Mouse (Mus musculus) hindbrain, embryonic 13.5 days (tissue): ENCODE data around the gene 4933428G20Rik. TPM values are rescaled to one million over a fixed set of nuclear protein-coding genes. Genes with fewer than 3 reads are reported as not detected.

Experiments
- ATAC-seq: fragments of 200-750 bp; cut with Nextera tagmentation; 2 replicates; pipeline ENCODE4 v1.8.0; 2017; ENCODE audit warnings: moderate TSS enrichment; ENCODE audit not compliant: low FRiP score
- H3K27ac ChIP-seq: fragments of 300-500 bp; sonication (generic); 2 replicates; pipeline ENCODE4 v1.5.1; 2015; ENCODE audit warnings: inconsistent platforms, mild to moderate bottlenecking, moderate library complexity
- H3K27me3 ChIP-seq: fragments of 300-500 bp; sonication (generic); 2 replicates; pipeline ENCODE4 v1.6.1; 2015; ENCODE audit warnings: mild to moderate bottlenecking, inconsistent platforms
- H3K36me3 ChIP-seq: fragments of 300-500 bp; sonication (generic); 2 replicates; pipeline ENCODE4 v1.6.1; 2015; ENCODE audit warnings: mild to moderate bottlenecking, inconsistent platforms
- H3K4me1 ChIP-seq: fragments of 300-500 bp; sonication (generic); replicated peaks from 2 replicates; pipeline ENCODE4 v1.6.1; 2015; ENCODE audit warnings: inconsistent platforms
- H3K4me2 ChIP-seq: fragments of 300-500 bp; sonication (generic); 2 replicates; pipeline ENCODE4 v1.6.1; 2015; ENCODE audit warnings: inconsistent platforms, mild to moderate bottlenecking, moderate library complexity
- H3K4me3 ChIP-seq: fragments of 300-500 bp; sonication (generic); 2 replicates; pipeline ENCODE4 v1.5.1; 2015; ENCODE audit warnings: mild to moderate bottlenecking, inconsistent platforms
- H3K9ac ChIP-seq: fragments of 300-500 bp; sonication (generic); 2 replicates; pipeline ENCODE4 v1.6.1; 2015; ENCODE audit warnings: mild to moderate bottlenecking, inconsistent platforms
- H3K9me3 ChIP-seq: fragments of 300-500 bp; sonication (generic); 2 replicates; pipeline ENCODE4 v1.6.1; 2016; ENCODE audit warnings: inconsistent platforms
- WGBS: fragments of 180-500 bp; shearing (Covaris S2); methylation state at CpG from one replicate; pipeline ENCODE4 v1.1.7; 2015; 5-methylcytosine and 5-hydroxymethylcytosine counted together
- polyA plus RNA-seq: library from polyadenylated mRNA; unstranded; fragments of >200 nt; fragmentation: Nextera tagmentation; extraction: Ambion mirVana; gene quantifications from 2 replicates; pipeline ENCODE4 v1.2.1, GENCODE M21; 2015

4933428G20Rik gene
- polyA plus RNA-seq = 0.96 and 1.2 TPM in 2 replicates

DNA sequence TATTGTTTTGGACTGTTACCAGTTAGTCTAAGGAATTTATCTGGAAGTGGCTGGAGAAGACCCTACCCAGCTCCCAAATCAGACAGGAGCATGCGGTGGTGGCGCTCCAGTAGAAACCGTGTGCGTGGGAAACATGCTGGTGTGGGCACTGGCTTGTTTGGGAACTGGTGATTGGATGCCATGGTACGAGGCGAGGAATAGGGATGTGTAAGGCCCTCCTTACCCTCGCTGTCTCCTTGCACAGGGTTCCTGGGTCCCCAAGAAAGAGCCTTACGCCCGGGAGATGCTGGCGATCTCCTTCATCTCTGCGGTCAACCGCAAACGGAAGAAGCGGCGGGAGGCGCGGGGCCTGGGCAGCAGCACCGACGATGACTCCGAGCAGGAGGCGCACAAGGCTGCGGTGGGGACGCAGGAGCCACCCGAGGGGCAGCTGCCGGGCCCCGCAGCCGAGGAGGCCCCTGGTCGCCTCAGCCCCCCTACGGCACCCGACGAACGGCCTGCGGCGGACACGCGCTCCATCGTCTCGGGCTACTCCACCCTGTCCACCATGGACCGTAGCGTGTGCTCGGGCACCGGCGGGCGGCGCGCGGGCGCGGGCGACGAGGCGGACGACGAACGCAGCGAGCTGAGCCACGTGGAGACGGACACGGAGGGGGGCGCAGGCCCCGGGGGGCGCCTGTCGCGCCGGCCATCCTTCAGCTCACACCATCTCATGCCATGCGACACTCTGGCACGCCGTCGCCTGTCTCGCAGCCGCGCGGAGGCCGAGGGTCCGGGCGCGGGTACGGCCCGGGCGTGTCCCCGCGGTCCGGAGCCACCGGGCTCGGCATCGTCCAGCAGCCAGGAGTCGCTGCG is at the start of gene 4933428G20Rik:
Gene 4933428G20Rik (minus strand): TSS at position 476 of the 855 bp plus-strand sequence.
- Histone ChIP-seq H3K4me3 (peak within 1 kb of the TSS; percentile 40), H3K4me2 (peak within 1 kb of the TSS; percentile 62), H3K9ac (peak within 1 kb of the TSS; percentile 68), H3K27me3 (peaks cover 65% of the 10 kb centered on the region), H3K27ac (no peak within 1 kb of the TSS), H3K36me3 (peaks cover 22% of the 10 kb centered on the region), H3K9me3 (no peaks in the 10 kb centered on the region), H3K4me1 (peaks cover 17% of the 10 kb centered on the region)
- WGBS = 16% methylated on average over 55 of the region's 88 CpGs
- ATAC-seq = peak; percentile 40; the same call in 1 of the 2 replicates

DNA sequence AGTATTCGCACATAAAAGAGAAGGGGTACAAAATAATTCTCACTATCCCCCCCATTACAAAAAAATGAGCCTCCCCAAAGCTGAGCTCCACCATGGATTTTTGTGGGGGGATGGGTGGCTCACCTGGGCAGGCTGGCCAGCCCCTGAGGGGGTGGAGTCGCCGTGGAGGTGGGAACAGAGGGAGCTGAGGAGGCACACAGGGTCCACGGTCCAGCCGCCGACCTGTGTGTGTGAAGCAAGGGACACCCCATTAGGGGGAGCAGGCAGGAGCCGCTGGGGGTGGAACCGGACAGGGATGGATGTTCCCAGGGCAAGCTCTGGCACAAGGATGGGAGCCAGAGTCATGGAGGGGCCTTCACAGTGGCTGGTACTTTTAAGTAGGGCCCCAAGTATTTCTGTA is 48.6 kb upstream of the 4933428G20Rik start:
- H3K27me3 ChIP-seq = peaks cover 84% of the 10 kb centered on the region
- 63% methylated on average over 8 of the region's 8 CpGs for WGBS

DNA sequence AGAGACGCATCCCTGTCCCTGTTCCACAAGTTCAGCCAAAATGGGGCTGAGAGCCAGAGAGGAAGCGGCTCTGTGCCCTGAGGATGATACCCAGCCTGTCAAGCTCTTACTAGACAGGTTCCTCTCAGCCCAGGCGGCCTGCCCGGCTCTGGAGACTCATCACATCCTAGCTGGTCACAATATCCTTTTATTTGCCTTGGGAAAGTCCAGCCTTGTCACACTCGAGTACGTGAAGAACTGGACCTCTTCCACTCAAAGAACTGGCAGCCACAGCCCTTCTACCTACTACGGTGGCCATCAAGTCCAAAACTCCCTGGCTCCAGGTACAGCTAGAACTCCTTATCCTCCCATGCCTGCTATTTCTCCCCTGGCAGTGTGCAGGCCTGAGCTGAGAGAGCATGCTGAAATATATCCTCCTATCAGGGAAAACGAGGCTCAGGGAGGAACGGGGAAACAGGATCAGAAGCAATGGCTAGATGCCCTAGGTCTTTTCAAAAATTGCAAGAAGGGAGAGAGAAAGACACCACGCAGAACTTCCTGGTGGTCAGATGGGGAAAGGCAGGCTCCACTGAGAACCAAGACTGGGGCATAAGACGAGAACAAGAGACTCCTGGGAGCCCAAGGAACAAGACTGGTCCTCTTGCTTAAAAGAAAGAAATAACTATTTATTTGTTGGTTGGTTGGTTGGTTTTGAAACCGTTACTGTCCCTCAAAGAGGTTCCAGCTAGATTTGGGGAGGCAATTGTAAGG is 48.0 kb upstream of the 4933428G20Rik start:
- H3K9me3 ChIP-seq = no peaks in the 10 kb centered on the region
- peaks cover 54% of the 10 kb centered on the region for H3K4me1 ChIP-seq
- peaks cover 84% of the 10 kb centered on the region for H3K27me3 ChIP-seq
- H3K36me3 ChIP-seq = peaks cover 8% of the 10 kb centered on the region; the same call in 1 of the 2 replicates
- peak overlapping the region; percentile 51; the same call in 1 of the 2 replicates for H3K4me3 ChIP-seq
- H3K27ac ChIP-seq = no peak overlapping the region
- WGBS = 70% methylated on average over 12 of the region's 12 CpGs
- no peak overlapping the region for H3K4me2 ChIP-seq
- no peak for ATAC-seq
- H3K9ac ChIP-seq = no peak overlapping the region

More for the DNA sequence above, 48.6 kb upstream of the 4933428G20Rik start:
- H3K4me2 ChIP-seq = no peak overlapping the region
- 0 out of 2 replicates have a peak overlapping the region, but pooled peaks have one; percentile 0 for H3K9ac ChIP-seq
- H3K36me3 ChIP-seq = peaks cover 8% of the 10 kb centered on the region; the same call in 1 of the 2 replicates
- H3K4me3 ChIP-seq = no peak overlapping the region
- no peak for ATAC-seq
- no peaks in the 10 kb centered on the region for H3K9me3 ChIP-seq
- no peak overlapping the region for H3K27ac ChIP-seq
- H3K4me1 ChIP-seq = peaks cover 49% of the 10 kb centered on the region

DNA sequence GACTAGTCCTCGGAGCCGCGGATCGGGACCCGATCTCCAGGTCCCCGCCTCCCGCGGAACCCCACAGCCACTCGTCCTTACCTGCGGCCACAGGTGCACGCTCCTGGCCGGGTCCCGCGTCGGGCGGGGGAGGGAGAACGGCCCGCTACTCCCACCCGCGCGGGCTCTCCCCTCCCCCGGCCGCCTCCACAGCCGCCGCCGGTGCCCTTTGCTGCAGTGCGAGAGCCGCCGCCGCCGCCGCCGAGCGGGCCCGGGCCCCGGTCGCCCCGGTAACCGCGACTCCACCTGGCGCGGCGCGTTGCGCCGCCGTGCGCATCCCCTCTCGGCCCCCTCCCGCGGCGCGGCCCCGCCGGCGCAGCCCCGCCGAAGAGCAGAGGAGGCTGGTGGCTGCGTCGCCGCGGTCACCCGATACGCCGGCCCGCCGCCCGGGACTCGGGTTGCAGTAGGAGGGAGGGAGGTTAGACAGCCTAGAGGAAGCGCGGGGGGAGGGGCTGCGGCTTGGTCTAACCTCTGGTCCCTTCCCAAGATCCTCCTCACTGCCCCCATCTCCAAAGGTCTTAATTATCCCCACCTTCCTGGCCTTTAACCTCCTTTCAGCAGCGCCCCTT is 46.8 kb upstream of the 4933428G20Rik start:
- peak; percentile 43; the same call in 1 of the 2 replicates for ATAC-seq
- peaks cover 82% of the 10 kb centered on the region for H3K27me3 ChIP-seq
- no peaks in the 10 kb centered on the region for H3K9me3 ChIP-seq
- H3K9ac ChIP-seq = peak overlapping the region; percentile 75
- H3K4me2 ChIP-seq = peak overlapping the region; percentile 95
- peaks cover 52% of the 10 kb centered on the region for H3K4me1 ChIP-seq
- under 1% methylated on average over 40 of the region's 73 CpGs for WGBS
- peak overlapping the region; percentile 51 for H3K4me3 ChIP-seq
- peaks cover 12% of the 10 kb centered on the region; the same call in 1 of the 2 replicates for H3K36me3 ChIP-seq
- no peak overlapping the region for H3K27ac ChIP-seq

DNA sequence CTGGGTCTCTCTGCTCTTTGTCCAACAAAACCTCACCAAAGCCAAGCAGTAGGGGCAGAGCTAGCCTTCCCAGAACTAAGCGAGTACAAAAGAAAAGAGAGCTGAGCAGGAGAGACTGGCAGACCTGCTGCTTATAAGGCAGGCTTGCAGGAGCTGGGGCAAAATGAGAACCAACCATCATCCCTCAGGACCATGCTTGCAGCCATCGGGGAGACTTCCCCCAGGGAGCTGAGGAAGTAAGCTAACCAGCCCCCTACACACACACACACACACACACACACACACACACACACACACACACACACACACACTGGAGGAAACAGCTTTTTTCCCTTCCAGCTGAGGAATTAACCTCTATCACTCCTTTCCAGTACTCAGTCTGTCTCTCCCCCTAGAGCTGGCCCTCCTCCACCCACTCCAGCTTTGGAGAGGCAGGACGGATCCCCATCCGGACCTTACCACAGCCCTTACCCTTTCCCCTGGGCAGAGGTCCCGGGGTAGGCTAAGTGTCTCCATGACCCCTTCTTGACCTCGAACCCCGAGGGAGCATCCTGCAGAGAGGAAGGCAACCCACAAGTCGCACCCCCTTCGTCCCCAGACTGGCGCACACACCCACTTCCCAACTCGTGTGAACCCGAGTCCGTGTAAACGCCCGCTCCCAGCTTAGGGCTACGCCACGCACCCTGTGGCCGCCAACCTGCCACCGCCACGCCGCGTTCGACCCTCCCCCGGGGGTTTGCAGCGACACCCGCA is 45.8 kb upstream of the 4933428G20Rik start:
- Histone ChIP-seq H3K4me1 (peaks cover 52% of the 10 kb centered on the region), H3K9me3 (no peaks in the 10 kb centered on the region), H3K27ac (no peak overlapping the region), H3K4me2 (peak overlapping the region; percentile 95), H3K9ac (peak overlapping the region; percentile 75), H3K27me3 (peaks cover 81% of the 10 kb centered on the region), H3K36me3 (peaks cover 16% of the 10 kb centered on the region; the same call in 1 of the 2 replicates), H3K4me3 (peak overlapping the region; percentile 51)
- no peak for ATAC-seq
- WGBS = 6% methylated on average over 25 of the region's 26 CpGs

DNA sequence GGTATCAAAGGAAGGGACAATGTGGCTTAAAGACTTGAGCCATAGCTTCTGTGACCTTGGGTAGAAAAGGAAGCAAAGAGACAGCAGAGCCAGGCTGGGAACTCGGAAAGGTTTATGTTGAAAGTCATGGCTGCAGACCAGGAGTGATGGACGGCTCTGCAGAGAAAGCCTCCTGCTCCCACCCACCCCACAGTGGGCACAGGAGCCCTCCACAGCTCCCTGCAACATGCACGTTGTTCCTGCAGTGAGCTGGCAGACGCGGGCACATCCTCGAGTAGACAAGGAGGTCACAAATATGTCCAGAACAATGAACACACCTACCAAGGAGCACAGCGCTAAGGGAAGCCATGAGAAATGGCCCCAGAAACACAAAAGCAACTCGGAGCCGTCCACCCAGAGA is 43.7 kb upstream of the 4933428G20Rik start:
- H3K27ac ChIP-seq = no peak overlapping the region
- H3K9ac ChIP-seq = no peak overlapping the region
- no peak overlapping the region for H3K4me2 ChIP-seq
- peaks cover 10% of the 10 kb centered on the region; the same call in 1 of the 2 replicates for H3K36me3 ChIP-seq
- no peaks in the 10 kb centered on the region for H3K9me3 ChIP-seq
- no peak overlapping the region for H3K4me3 ChIP-seq
- H3K27me3 ChIP-seq = peaks cover 67% of the 10 kb centered on the region
- peaks cover 68% of the 10 kb centered on the region for H3K4me1 ChIP-seq
- no peak for ATAC-seq
- WGBS = 83% methylated on average over 9 of the region's 9 CpGs

DNA sequence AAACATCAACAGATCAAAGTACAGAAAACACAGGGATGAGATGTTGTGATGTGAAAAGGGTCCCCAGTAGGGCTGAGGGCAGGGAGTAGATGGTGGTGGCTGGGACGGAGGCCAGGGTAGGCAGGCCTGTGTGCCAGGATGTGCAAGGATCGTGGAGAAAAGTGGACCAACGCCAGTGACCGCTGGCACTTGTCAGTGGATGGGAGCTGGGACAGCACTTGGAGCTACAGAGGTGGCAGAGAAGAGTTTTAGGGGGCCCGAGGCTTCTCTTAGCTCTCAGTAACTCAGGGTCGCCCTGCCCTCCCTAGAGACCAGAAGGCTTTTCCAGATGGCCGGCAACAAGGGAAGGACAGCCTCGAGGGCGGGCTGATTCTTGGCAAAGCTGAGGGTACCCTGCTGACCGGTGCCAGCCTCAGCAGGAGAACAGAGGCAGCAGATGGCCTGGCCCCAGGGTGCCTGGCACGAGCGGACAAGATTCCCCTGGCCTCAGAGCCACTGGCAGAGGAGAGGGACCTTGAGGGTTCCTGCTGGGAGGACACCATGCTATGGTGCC is 43.1 kb upstream of the 4933428G20Rik start:
- WGBS = 42% methylated on average over 12 of the region's 12 CpGs
- H3K27me3 ChIP-seq = peaks cover 67% of the 10 kb centered on the region
- no peak overlapping the region for H3K4me2 ChIP-seq
- H3K9me3 ChIP-seq = no peaks in the 10 kb centered on the region
- peaks cover 68% of the 10 kb centered on the region for H3K4me1 ChIP-seq
- ATAC-seq = no peak
- H3K9ac ChIP-seq = peak overlapping the region; percentile 2; the same call in 1 of the 2 replicates
- H3K4me3 ChIP-seq = no peak overlapping the region
- H3K36me3 ChIP-seq = peaks cover 13% of the 10 kb centered on the region
- peak overlapping the region; percentile 62 for H3K27ac ChIP-seq

DNA sequence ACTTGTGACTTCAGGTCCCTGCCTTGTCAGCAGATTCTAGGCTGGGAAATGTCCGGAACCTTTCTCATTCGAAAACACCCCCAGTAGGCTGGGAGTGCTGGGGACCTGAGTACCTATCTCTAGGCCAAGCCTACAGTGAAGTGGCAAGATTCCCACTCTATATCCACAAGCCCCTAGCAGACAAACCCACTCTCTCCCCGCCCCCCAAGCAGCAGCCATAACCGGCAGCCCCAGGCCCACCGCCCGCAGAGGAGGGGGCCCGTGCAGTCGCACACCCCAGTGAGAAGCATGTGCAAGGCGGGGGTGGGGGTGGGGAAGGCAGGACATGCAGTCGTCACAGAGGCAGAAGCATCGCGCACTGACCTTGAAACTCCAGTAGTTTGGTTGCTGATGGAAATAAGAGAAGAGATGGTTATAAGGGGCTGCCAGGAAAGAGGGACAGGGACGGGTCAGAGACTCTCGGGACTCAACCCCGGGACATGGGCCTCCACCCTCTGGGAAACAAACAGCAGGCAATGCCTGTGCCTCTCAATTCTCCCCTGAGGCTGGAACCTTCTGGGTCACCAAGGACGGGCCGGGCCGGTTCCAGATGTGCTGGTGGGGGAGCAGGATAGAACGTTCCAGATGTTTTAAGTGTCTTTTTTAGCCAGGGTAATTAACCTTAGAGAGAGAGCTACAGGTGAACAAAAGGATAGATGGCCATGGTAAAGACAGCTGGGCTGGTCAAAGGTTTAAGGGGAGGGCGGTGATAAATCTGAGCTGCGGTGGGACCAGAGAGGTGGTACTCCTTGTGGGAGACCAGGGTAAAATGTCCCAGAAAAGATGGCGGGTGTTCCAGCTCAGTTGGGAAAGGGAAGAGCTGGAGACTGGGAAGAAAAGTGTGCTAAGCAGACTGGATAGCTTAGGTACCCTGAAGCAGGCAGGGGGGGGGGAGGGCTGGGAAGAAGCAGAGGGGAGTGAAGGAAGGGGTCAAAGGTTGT is 42.3 kb upstream of the 4933428G20Rik start:
- WGBS = 77% methylated on average over 22 of the region's 22 CpGs
- H3K9ac ChIP-seq = no peak overlapping the region
- H3K4me2 ChIP-seq = no peak overlapping the region
- no peak overlapping the region for H3K4me3 ChIP-seq
- H3K36me3 ChIP-seq = peaks cover 13% of the 10 kb centered on the region
- ATAC-seq = no peak
- H3K4me1 ChIP-seq = peaks cover 73% of the 10 kb centered on the region
- no peak overlapping the region for H3K27ac ChIP-seq
- no peaks in the 10 kb centered on the region for H3K9me3 ChIP-seq
- H3K27me3 ChIP-seq = peaks cover 67% of the 10 kb centered on the region

DNA sequence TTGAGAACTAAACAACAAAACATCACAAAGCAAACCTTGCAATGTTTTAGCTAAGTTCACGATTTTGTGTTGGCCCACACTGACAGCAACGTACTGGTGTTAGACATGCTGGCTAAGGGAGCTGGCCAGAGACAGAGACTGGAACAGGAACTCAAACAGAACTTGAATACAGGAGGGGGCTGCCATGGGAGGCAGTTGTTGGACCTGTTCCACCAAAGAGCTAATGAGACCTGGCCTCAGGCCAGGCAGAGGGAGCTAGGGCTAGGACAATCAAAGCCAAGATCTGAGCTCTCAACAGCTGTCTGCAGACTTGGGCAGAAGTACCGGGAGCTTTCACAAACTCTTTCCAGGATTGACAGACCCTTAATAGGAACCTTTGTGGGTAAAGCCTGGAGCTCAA is 40.5 kb upstream of the 4933428G20Rik start:
- no peaks in the 10 kb centered on the region for H3K9me3 ChIP-seq
- H3K4me1 ChIP-seq = peaks cover 69% of the 10 kb centered on the region
- peaks cover 70% of the 10 kb centered on the region for H3K27me3 ChIP-seq
- no peak for ATAC-seq
- H3K9ac ChIP-seq = no peak overlapping the region
- no peak overlapping the region for H3K4me2 ChIP-seq
- peaks cover 20% of the 10 kb centered on the region for H3K36me3 ChIP-seq
- no peak overlapping the region for H3K4me3 ChIP-seq
- 47% methylated on average over 3 of the region's 3 CpGs for WGBS
- no peak overlapping the region for H3K27ac ChIP-seq

DNA sequence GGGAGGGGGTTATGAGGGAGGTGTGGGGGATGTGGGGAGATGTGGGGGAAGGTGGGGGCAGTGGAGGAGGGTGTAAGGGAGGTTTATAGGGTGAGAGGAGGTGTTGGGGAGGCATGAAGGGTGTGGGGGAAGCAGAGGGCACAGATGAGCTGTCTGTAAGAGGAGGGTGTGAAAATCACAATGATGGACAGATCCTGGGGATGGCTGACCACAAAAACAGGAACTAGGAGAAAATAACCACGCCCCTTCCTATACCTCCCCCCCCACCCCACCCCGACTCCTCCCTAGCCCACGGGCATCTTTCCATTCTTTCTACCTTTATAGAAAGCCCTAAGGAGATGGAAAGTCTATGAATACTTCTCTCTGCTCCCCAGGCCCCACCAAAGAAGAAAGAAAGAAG is 40.0 kb upstream of the 4933428G20Rik start:
- H3K4me1 ChIP-seq = peaks cover 69% of the 10 kb centered on the region
- peaks cover 70% of the 10 kb centered on the region for H3K27me3 ChIP-seq
- H3K27ac ChIP-seq = no peak overlapping the region
- H3K9me3 ChIP-seq = no peaks in the 10 kb centered on the region
- no peak for ATAC-seq
- H3K4me2 ChIP-seq = no peak overlapping the region
- H3K36me3 ChIP-seq = peaks cover 25% of the 10 kb centered on the region
- 60% methylated on average over 3 of the region's 3 CpGs for WGBS
- no peak overlapping the region for H3K9ac ChIP-seq
- H3K4me3 ChIP-seq = no peak overlapping the region
